Mouse (Mus musculus): ENCODE results near the gene Vdac1. TPM values are rescaled to one million over a fixed set of nuclear protein-coding genes. Genes with fewer than 3 reads are reported as not detected.

The Vdac1 gene
- polyA plus RNA-seq, 1 experiment: 116 TPM

GRCm38 (mm10) chr11:52404209-52404608 is 43.5 kb downstream of the Vdac1 start:
- no peaks in the 10 kb centered on the region for H3K4me1 ChIP-seq (ENCODE audit: control insufficient read depth, insufficient read depth, low read length)
- TF ChIP-seq CTCF (IDR thresholded peaks at IDR 0.05; ENCODE audit: low read depth, low read length) (no peak), POLR2A (IDR thresholded peaks at IDR 0.05; ENCODE audit: borderline replicate concordance, low read depth, low read length) (no peak)
- H3K27ac ChIP-seq (ENCODE audit: insufficient read depth, low read depth, low read length): no peak overlapping the region
- no peak overlapping the region for H3K4me3 ChIP-seq (ENCODE audit: insufficient read depth, low read length)

DNA sequence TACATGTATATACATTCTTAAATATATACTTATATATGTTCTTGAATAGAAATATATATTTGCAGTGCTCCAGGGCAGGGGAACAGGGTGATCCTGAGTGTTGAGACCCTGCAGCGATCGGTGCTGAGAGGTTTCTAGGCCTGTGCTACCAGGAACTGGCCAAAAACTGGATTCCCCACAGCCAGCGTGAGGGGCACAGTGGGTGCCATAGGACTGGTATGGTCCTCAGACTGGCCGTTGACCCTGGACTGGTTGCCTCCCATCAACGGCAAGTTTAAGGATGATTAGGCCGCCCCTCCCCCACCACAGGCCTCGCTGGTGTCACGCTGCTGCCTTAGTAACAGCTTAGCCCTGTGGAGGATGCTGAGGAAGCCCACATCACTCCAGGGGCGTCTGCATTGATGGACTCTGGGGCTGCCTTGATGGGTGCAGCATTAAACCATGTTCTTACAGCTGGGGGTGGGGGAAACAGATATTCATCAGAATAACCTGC is 44.6 kb downstream of the Vdac1 start:
- H3K4me1 ChIP-seq (ENCODE audit: control insufficient read depth, insufficient read depth, low read length): no peaks in the 10 kb centered on the region
- no peak overlapping the region for H3K27ac ChIP-seq (ENCODE audit: insufficient read depth, low read depth, low read length)
- no peak for TF ChIP-seq POLR2A (IDR thresholded peaks at IDR 0.05; ENCODE audit: borderline replicate concordance, low read depth, low read length)
- no peak for TF ChIP-seq CTCF (IDR thresholded peaks at IDR 0.05; ENCODE audit: low read depth, low read length)
- H3K4me3 ChIP-seq (ENCODE audit: insufficient read depth, low read length): no peak overlapping the region

- Histone ChIP-seq H3K27ac (ENCODE audit: insufficient read depth, low read depth, low read length) (no peak overlapping the region), H3K4me1 (ENCODE audit: control insufficient read depth, insufficient read depth, low read length) (no peaks in the 10 kb centered on the region), H3K4me3 (ENCODE audit: insufficient read depth, low read length) (no peak overlapping the region)
- no peak for TF ChIP-seq POLR2A (IDR thresholded peaks at IDR 0.05; ENCODE audit: borderline replicate concordance, low read depth, low read length)
- TF ChIP-seq CTCF (IDR thresholded peaks at IDR 0.05; ENCODE audit: low read depth, low read length): no peak
Measured at GRCm38 (mm10) chr11:52409316-52409715, 48.7 kb downstream of the Vdac1 start.

GRCm38 (mm10) chr11:52418358-52418757 is 57.7 kb downstream of the Vdac1 start:
- TF ChIP-seq CTCF (IDR thresholded peaks at IDR 0.05; ENCODE audit: low read depth, low read length) (no peak), POLR2A (IDR thresholded peaks at IDR 0.05; ENCODE audit: borderline replicate concordance, low read depth, low read length) (no peak)
- H3K4me1 ChIP-seq (ENCODE audit: control insufficient read depth, insufficient read depth, low read length): no peaks in the 10 kb centered on the region
- H3K4me3 ChIP-seq (ENCODE audit: insufficient read depth, low read length): no peak overlapping the region
- no peak overlapping the region for H3K27ac ChIP-seq (ENCODE audit: insufficient read depth, low read depth, low read length)

GRCm38 (mm10) chr11:52419246-52419645 is 58.6 kb downstream of the Vdac1 start:
- no peak overlapping the region for H3K27ac ChIP-seq (ENCODE audit: insufficient read depth, low read depth, low read length)
- no peaks in the 10 kb centered on the region for H3K4me1 ChIP-seq (ENCODE audit: control insufficient read depth, insufficient read depth, low read length)
- TF ChIP-seq POLR2A (IDR thresholded peaks at IDR 0.05; ENCODE audit: borderline replicate concordance, low read depth, low read length) (no peak), CTCF (IDR thresholded peaks at IDR 0.05; ENCODE audit: low read depth, low read length) (no peak)
- H3K4me3 ChIP-seq (ENCODE audit: insufficient read depth, low read length): no peak overlapping the region

GRCm38 (mm10) chr11:52419861-52420260 is 59.2 kb downstream of the Vdac1 start:
- Histone ChIP-seq H3K4me3 (ENCODE audit: insufficient read depth, low read length) (no peak overlapping the region), H3K4me1 (ENCODE audit: control insufficient read depth, insufficient read depth, low read length) (no peaks in the 10 kb centered on the region), H3K27ac (ENCODE audit: insufficient read depth, low read depth, low read length) (no peak overlapping the region)
- TF ChIP-seq CTCF (IDR thresholded peaks at IDR 0.05; ENCODE audit: low read depth, low read length) (no peak), POLR2A (IDR thresholded peaks at IDR 0.05; ENCODE audit: borderline replicate concordance, low read depth, low read length) (no peak)

GRCm38 (mm10) chr11:52420296-52421052 is 59.8 kb downstream of the Vdac1 start:
- TF ChIP-seq CTCF (IDR thresholded peaks at IDR 0.05; ENCODE audit: low read depth, low read length) (no peak), POLR2A (IDR thresholded peaks at IDR 0.05; ENCODE audit: borderline replicate concordance, low read depth, low read length) (no peak)
- Histone ChIP-seq H3K4me3 (ENCODE audit: insufficient read depth, low read length) (no peak overlapping the region), H3K4me1 (ENCODE audit: control insufficient read depth, insufficient read depth, low read length) (no peaks in the 10 kb centered on the region), H3K27ac (ENCODE audit: insufficient read depth, low read depth, low read length) (no peak overlapping the region)

- peak; percentile 47 for TF ChIP-seq CTCF (IDR thresholded peaks at IDR 0.05; ENCODE audit: low read depth, low read length)
- TF ChIP-seq POLR2A (IDR thresholded peaks at IDR 0.05; ENCODE audit: borderline replicate concordance, low read depth, low read length): no peak
- Histone ChIP-seq H3K4me3 (ENCODE audit: insufficient read depth, low read length) (no peak overlapping the region), H3K4me1 (ENCODE audit: control insufficient read depth, insufficient read depth, low read length) (no peaks in the 10 kb centered on the region)
Measured at GRCm38 (mm10) chr11:52421053-52421778, 60.6 kb downstream of the Vdac1 start.

GRCm38 (mm10) chr11:52429440-52429839 is 68.8 kb downstream of the Vdac1 start:
- TF ChIP-seq CTCF (IDR thresholded peaks at IDR 0.05; ENCODE audit: low read depth, low read length) (no peak), POLR2A (IDR thresholded peaks at IDR 0.05; ENCODE audit: borderline replicate concordance, low read depth, low read length) (no peak)
- no peaks in the 10 kb centered on the region for H3K4me1 ChIP-seq (ENCODE audit: control insufficient read depth, insufficient read depth, low read length)
- H3K4me3 ChIP-seq (ENCODE audit: insufficient read depth, low read length): no peak overlapping the region
- no peak overlapping the region for H3K27ac ChIP-seq (ENCODE audit: insufficient read depth, low read depth, low read length)

More at GRCm38 (mm10) chr11:52421053-52421778, 60.6 kb downstream of the Vdac1 start:
- no peak overlapping the region for H3K27ac ChIP-seq (ENCODE audit: insufficient read depth, low read depth, low read length)

- no peak for TF ChIP-seq POLR2A (IDR thresholded peaks at IDR 0.05; ENCODE audit: borderline replicate concordance, low read depth, low read length)
- no peak for TF ChIP-seq CTCF (IDR thresholded peaks at IDR 0.05; ENCODE audit: low read depth, low read length)
- H3K4me3 ChIP-seq (ENCODE audit: insufficient read depth, low read length): no peak overlapping the region
- no peaks in the 10 kb centered on the region for H3K4me1 ChIP-seq (ENCODE audit: control insufficient read depth, insufficient read depth, low read length)
- no peak overlapping the region for H3K27ac ChIP-seq (ENCODE audit: insufficient read depth, low read depth, low read length)
Measured at GRCm38 (mm10) chr11:52431594-52431993, 70.9 kb downstream of the Vdac1 start.

Data from bone marrow macrophage, adult 2 months (primary cell).